Mouse (Mus musculus): ENCODE measurements at regions not wholly inside any gene's neighbourhood (a gene's known extent, or its start where the extent isn't known, plus 50 kb on each side); places are given as distances from the start of the nearest gene placed in this dataset.

DNA sequence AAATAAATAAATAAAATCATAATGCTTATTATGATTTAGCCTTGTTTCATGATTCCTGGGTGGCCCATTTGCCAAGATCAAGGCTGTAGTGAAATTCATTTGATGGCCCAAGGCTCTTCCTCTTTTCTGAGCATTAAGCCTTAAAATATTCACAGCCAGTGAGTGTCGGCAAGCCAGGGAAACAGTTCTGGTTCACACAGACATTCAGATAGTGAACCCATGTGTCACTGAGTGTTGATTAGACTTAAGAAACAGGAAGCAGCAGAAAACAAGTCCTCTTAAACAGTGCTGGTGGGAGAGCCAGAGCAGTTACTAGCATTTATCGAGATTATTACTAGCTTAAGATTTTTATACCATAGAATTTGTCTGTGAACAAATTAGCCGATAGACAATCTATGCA, 201.7 kb upstream of the Cpeb2 start:
- no peak for ATAC-seq (ENCODE audit: insufficient number of reproducible peaks, insufficient read depth, low FRiP score, low read depth)
- Histone ChIP-seq H3K9ac (ENCODE audit: low read length) (no peak overlapping the region), H3K4me2 (ENCODE audit: low read length) (no peak overlapping the region), H3K27ac (replicated peaks in 1 of 2; ENCODE audit: control insufficient read depth in 1 of 2, insufficient read depth in 1 of 2, low read depth in 2 of 2, low read length in 2 of 2) (no peak overlapping the region), H3K4me3 (ENCODE audit: control insufficient read depth in 1 of 2, insufficient read depth in 1 of 2, low read depth in 1 of 2, low read length in 2 of 2) (no peak overlapping the region), H3K9me3 (ENCODE audit: control insufficient read depth, low read length) (no peaks in the 10 kb centered on the region), H3K36me3 (ENCODE audit: control insufficient read depth, insufficient read depth, low read length) (no peaks in the 10 kb centered on the region), H3K4me1 (ENCODE audit: control insufficient read depth in 2 of 2, insufficient read depth in 2 of 2, low read length in 2 of 2) (peaks cover 0 to 7% of the 10 kb centered on the region in 2 experiments; a peak in 1 of 4 replicates), H3K27me3 (ENCODE audit: control insufficient read depth, insufficient read depth, low read length) (no peaks in the 10 kb centered on the region)
- WGBS: 56% methylated on average over 3 of the region's 3 CpGs

DNA sequence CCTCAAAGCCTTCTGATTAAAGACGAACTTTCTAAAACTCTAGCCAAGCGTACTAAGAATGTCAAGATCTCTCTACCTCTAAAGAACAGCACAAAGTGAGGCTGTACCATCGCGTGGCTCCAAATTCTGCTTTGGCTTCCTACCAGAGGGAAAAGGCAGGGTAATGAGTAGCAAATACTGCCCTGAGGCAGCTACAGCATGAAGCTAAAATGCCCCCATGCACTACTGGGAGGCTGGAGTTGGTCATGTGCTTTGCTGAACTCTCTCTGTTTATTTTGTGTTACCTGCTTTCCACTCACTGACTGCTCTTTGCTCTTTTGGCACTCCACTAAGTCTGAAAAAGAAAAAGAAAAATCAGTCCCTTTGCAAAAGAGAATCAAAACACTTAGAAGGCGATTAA, 201.1 kb upstream of the Cpeb2 start:
- WGBS: 77% methylated on average over 5 of the region's 5 CpGs
- Histone ChIP-seq H3K4me2 (ENCODE audit: low read length) (no peak overlapping the region), H3K27ac (replicated peaks in 1 of 2; ENCODE audit: control insufficient read depth in 1 of 2, insufficient read depth in 1 of 2, low read depth in 2 of 2, low read length in 2 of 2) (no peak overlapping the region), H3K4me1 (ENCODE audit: control insufficient read depth in 2 of 2, insufficient read depth in 2 of 2, low read length in 2 of 2) (peaks cover 0 to 4% of the 10 kb centered on the region in 2 experiments; a peak in 1 of 4 replicates), H3K36me3 (ENCODE audit: control insufficient read depth, insufficient read depth, low read length) (no peaks in the 10 kb centered on the region), H3K9me3 (ENCODE audit: control insufficient read depth, low read length) (no peaks in the 10 kb centered on the region), H3K4me3 (ENCODE audit: control insufficient read depth in 1 of 2, insufficient read depth in 1 of 2, low read depth in 1 of 2, low read length in 2 of 2) (no peak overlapping the region), H3K27me3 (ENCODE audit: control insufficient read depth, insufficient read depth, low read length) (no peaks in the 10 kb centered on the region), H3K9ac (ENCODE audit: low read length) (no peak overlapping the region)
- ATAC-seq (ENCODE audit: insufficient number of reproducible peaks, insufficient read depth, low FRiP score, low read depth): no peak

DNA sequence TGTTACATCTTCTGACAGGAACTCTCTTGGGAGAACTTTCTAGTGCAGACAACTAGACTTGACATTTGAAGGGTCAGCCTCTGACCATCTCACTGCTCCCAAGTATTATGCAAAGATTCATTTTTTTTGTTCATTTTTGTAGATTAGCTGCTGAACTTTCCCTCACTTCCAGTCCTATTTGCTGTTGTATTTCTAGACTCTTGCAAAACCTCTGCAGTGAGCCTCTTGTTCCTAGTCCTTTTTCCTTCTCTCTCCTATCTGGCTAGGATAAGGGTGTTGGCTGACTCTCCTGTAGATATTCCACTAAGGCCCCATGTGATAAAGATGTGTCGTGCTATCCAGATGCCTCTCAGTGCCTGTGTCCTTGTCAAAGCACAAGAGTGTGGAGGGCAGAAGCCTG, 198.5 kb upstream of the Cpeb2 start:
- Histone ChIP-seq H3K4me3 (ENCODE audit: control insufficient read depth in 1 of 2, insufficient read depth in 1 of 2, low read depth in 1 of 2, low read length in 2 of 2) (no peak overlapping the region), H3K27ac (replicated peaks in 1 of 2; ENCODE audit: control insufficient read depth in 1 of 2, insufficient read depth in 1 of 2, low read depth in 2 of 2, low read length in 2 of 2) (no peak overlapping the region), H3K9me3 (ENCODE audit: control insufficient read depth, low read length) (no peaks in the 10 kb centered on the region), H3K4me1 (ENCODE audit: control insufficient read depth in 2 of 2, insufficient read depth in 2 of 2, low read length in 2 of 2) (peaks cover 0 to 4% of the 10 kb centered on the region in 2 experiments; a peak in 1 of 4 replicates), H3K27me3 (ENCODE audit: control insufficient read depth, insufficient read depth, low read length) (no peaks in the 10 kb centered on the region), H3K4me2 (ENCODE audit: low read length) (no peak overlapping the region), H3K9ac (ENCODE audit: low read length) (no peak overlapping the region), H3K36me3 (ENCODE audit: control insufficient read depth, insufficient read depth, low read length) (no peaks in the 10 kb centered on the region)
- WGBS: 10% methylated on average over 1 of the region's 1 CpGs
- ATAC-seq (ENCODE audit: insufficient number of reproducible peaks, insufficient read depth, low FRiP score, low read depth): no peak

- Histone ChIP-seq H3K4me1 (ENCODE audit: control insufficient read depth in 2 of 2, insufficient read depth in 2 of 2, low read length in 2 of 2) (peaks cover 0 to 4% of the 10 kb centered on the region in 2 experiments; a peak in 1 of 4 replicates), H3K36me3 (ENCODE audit: control insufficient read depth, insufficient read depth, low read length) (no peaks in the 10 kb centered on the region), H3K4me3 (ENCODE audit: control insufficient read depth in 1 of 2, insufficient read depth in 1 of 2, low read depth in 1 of 2, low read length in 2 of 2) (no peak overlapping the region), H3K9me3 (ENCODE audit: control insufficient read depth, low read length) (no peaks in the 10 kb centered on the region), H3K27ac (replicated peaks in 1 of 2; ENCODE audit: control insufficient read depth in 1 of 2, insufficient read depth in 1 of 2, low read depth in 2 of 2, low read length in 2 of 2) (no peak overlapping the region), H3K27me3 (ENCODE audit: control insufficient read depth, insufficient read depth, low read length) (no peaks in the 10 kb centered on the region), H3K9ac (ENCODE audit: low read length) (no peak overlapping the region), H3K4me2 (ENCODE audit: low read length) (no peak overlapping the region)
- 54% methylated on average over 3 of the region's 3 CpGs for WGBS
- no peak for ATAC-seq (ENCODE audit: insufficient number of reproducible peaks, insufficient read depth, low FRiP score, low read depth)
Measured at GRCm38 (mm10) chr5:43037592-43037991, 195.4 kb upstream of the Cpeb2 start.

DNA sequence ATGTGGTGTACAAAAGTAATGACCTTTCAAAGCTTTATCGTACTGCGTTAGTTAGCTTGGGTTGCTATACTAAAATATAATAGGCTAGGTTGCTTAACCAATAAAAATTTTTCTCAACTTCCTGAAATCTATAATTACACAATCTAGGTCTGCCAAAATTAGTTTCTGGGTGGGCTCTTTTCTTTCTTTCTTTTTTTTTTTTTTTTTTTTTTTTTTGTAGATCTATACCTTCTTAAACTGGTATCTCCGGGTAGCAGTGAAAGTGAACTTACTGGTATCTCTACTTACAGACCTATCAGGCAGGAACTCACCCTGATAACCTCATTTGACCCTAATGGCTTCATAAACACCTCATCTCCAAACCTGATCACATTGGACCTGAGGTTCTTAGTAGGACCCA, 193.4 kb upstream of the Cpeb2 start:
- 90% methylated on average over 3 of the region's 3 CpGs for WGBS
- H3K27ac ChIP-seq (replicated peaks in 1 of 2; ENCODE audit: control insufficient read depth in 1 of 2, insufficient read depth in 1 of 2, low read depth in 2 of 2, low read length in 2 of 2): no peak overlapping the region
- no peaks in the 10 kb centered on the region for H3K36me3 ChIP-seq (ENCODE audit: control insufficient read depth, insufficient read depth, low read length)
- no peak overlapping the region for H3K9ac ChIP-seq (ENCODE audit: low read length)
- peaks cover 0 to 3% of the 10 kb centered on the region in 2 experiments; a peak in 1 of 4 replicates for H3K4me1 ChIP-seq (ENCODE audit: control insufficient read depth in 2 of 2, insufficient read depth in 2 of 2, low read length in 2 of 2)
- H3K4me3 ChIP-seq (ENCODE audit: control insufficient read depth in 1 of 2, insufficient read depth in 1 of 2, low read depth in 1 of 2, low read length in 2 of 2): no peak overlapping the region
- ATAC-seq (ENCODE audit: insufficient number of reproducible peaks, insufficient read depth, low FRiP score, low read depth): no peak
- H3K4me2 ChIP-seq (ENCODE audit: low read length): no peak overlapping the region
- no peaks in the 10 kb centered on the region for H3K27me3 ChIP-seq (ENCODE audit: control insufficient read depth, insufficient read depth, low read length)
- H3K9me3 ChIP-seq (ENCODE audit: control insufficient read depth, low read length): no peaks in the 10 kb centered on the region

DNA sequence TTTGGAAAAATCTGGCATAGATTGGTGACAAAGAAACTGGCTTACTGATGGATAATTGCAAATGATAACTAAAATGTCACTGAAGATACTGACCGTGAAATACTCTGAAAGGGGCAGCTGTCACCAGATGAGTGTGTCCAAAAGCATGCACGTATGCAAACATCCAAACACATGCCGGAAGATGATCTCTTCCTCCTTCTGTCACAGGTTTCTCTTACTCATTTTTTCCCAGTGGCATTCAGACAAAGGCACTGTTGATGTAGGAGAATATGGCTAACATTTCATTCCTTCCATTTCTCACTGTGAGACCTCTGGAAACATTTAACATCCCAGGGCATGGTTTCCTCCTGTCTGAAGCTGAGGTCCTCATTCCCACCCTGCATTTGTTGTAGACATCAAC, 190.4 kb upstream of the Cpeb2 start:
- Histone ChIP-seq H3K27ac (replicated peaks in 1 of 2; ENCODE audit: control insufficient read depth in 1 of 2, insufficient read depth in 1 of 2, low read depth in 2 of 2, low read length in 2 of 2) (no peak overlapping the region), H3K4me3 (ENCODE audit: control insufficient read depth in 1 of 2, insufficient read depth in 1 of 2, low read depth in 1 of 2, low read length in 2 of 2) (no peak overlapping the region), H3K4me2 (ENCODE audit: low read length) (no peak overlapping the region), H3K9me3 (ENCODE audit: control insufficient read depth, low read length) (no peaks in the 10 kb centered on the region), H3K4me1 (ENCODE audit: control insufficient read depth in 2 of 2, insufficient read depth in 2 of 2, low read length in 2 of 2) (0 out of 4 replicates have a peak, but pooled peaks cover 0 to 2% of the 10 kb centered on the region in 2 experiments), H3K27me3 (ENCODE audit: control insufficient read depth, insufficient read depth, low read length) (no peaks in the 10 kb centered on the region), H3K9ac (ENCODE audit: low read length) (no peak overlapping the region), H3K36me3 (ENCODE audit: control insufficient read depth, insufficient read depth, low read length) (no peaks in the 10 kb centered on the region)
- 59% methylated on average over 3 of the region's 3 CpGs for WGBS
- no peak for ATAC-seq (ENCODE audit: insufficient number of reproducible peaks, insufficient read depth, low FRiP score, low read depth)

DNA sequence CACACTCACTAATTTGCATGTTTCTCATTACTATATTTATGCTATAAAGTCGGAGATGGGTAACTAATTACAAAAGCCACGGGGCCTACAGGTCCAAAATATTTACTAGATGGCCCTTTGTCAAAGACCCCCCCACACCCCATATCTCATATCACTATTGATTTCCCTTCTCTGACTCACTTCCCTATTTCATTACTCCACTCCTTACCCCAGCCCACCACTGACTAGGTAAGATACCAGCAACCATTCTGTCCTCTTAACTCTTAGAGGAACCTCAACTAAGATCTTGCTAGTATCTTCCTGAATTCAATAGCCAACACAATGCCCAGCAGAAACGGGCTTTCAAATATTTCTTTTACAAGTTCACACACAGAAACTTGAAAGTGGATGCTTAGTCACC, 187.1 kb upstream of the Cpeb2 start:
- Histone ChIP-seq H3K4me3 (ENCODE audit: control insufficient read depth in 1 of 2, insufficient read depth in 1 of 2, low read depth in 1 of 2, low read length in 2 of 2) (no peak overlapping the region), H3K27me3 (ENCODE audit: control insufficient read depth, insufficient read depth, low read length) (no peaks in the 10 kb centered on the region), H3K4me1 (ENCODE audit: control insufficient read depth in 2 of 2, insufficient read depth in 2 of 2, low read length in 2 of 2) (peaks cover 5 to 17% of the 10 kb centered on the region in 2 experiments), H3K27ac (replicated peaks in 1 of 2; ENCODE audit: control insufficient read depth in 1 of 2, insufficient read depth in 1 of 2, low read depth in 2 of 2, low read length in 2 of 2) (no peak overlapping the region), H3K36me3 (ENCODE audit: control insufficient read depth, insufficient read depth, low read length) (no peaks in the 10 kb centered on the region), H3K4me2 (ENCODE audit: low read length) (no peak overlapping the region), H3K9ac (ENCODE audit: low read length) (no peak overlapping the region), H3K9me3 (ENCODE audit: control insufficient read depth, low read length) (no peaks in the 10 kb centered on the region)
- ATAC-seq (ENCODE audit: insufficient number of reproducible peaks, insufficient read depth, low FRiP score, low read depth): no peak
- WGBS: 79% methylated on average over 3 of the region's 3 CpGs

GRCm38 (mm10) chr5:43047316-43047715, 185.7 kb upstream of the Cpeb2 start:
- Histone ChIP-seq H3K27me3 (ENCODE audit: control insufficient read depth, insufficient read depth, low read length) (no peaks in the 10 kb centered on the region), H3K4me1 (ENCODE audit: control insufficient read depth in 2 of 2, insufficient read depth in 2 of 2, low read length in 2 of 2) (peaks cover 5 to 17% of the 10 kb centered on the region in 2 experiments), H3K27ac (replicated peaks in 1 of 2; ENCODE audit: control insufficient read depth in 1 of 2, insufficient read depth in 1 of 2, low read depth in 2 of 2, low read length in 2 of 2) (no peak overlapping the region), H3K4me2 (ENCODE audit: low read length) (no peak overlapping the region), H3K9me3 (ENCODE audit: control insufficient read depth, low read length) (no peaks in the 10 kb centered on the region), H3K4me3 (ENCODE audit: control insufficient read depth in 1 of 2, insufficient read depth in 1 of 2, low read depth in 1 of 2, low read length in 2 of 2) (no peak overlapping the region), H3K9ac (ENCODE audit: low read length) (no peak overlapping the region), H3K36me3 (ENCODE audit: control insufficient read depth, insufficient read depth, low read length) (no peaks in the 10 kb centered on the region)
- no peak for ATAC-seq (ENCODE audit: insufficient number of reproducible peaks, insufficient read depth, low FRiP score, low read depth)
- WGBS: 89% methylated on average over 2 of the region's 2 CpGs
